Mouse (Mus musculus) liver, adult 2 months (tissue): Measurements from ENCODE around the gene Cyp11a1.

Experiments used
- CTCF ChIP-seq: fragments of 200-500 bp; IDR thresholded peaks from 2 replicates; pipeline ENCODE4 v1.5.1; 2011; ENCODE audit warnings: low read depth, low read length, control low read depth
- POLR2A ChIP-seq: fragments of 200-500 bp; IDR thresholded peaks from 2 replicates; pipeline ENCODE4 v1.6.1; 2011; ENCODE audit warnings: low read length, control low read depth; ENCODE audit not compliant: insufficient read depth; ENCODE audit errors: extremely low read depth

- TF ChIP-seq CTCF (no peak), POLR2A (no peak)
These were observed 7.5 kb upstream of the Cyp11a1 start for GRCm38 (mm10) chr9:57998685-57999084.
